Mouse (Mus musculus): ENCODE measurements around the gene Cd52.

GRCm38 (mm10) chr4:134084999-134085398 lies 9.9 kb downstream of the Cd52 start:
- TF ChIP-seq CTCF (IDR thresholded peaks at IDR 0.05; ENCODE audit: control insufficient read depth, insufficient read depth, insufficient read length): no peak
- TF ChIP-seq CEBPB (IDR thresholded peaks at IDR 0.05; ENCODE audit: low read depth): no peak
- TF ChIP-seq MYOD1 (IDR thresholded peaks at IDR 0.05; ENCODE audit: control insufficient read depth, insufficient read length, low read depth): no peak
- no peak for TF ChIP-seq USF1 (IDR thresholded peaks at IDR 0.05; ENCODE audit: low read depth)
- TF ChIP-seq MAX (IDR thresholded peaks at IDR 0.05): no peak
- no peak for TF ChIP-seq MYOG (IDR thresholded peaks at IDR 0.05; ENCODE audit: control insufficient read depth, extremely low read depth, insufficient read length)

Data from C2C12 (cell line).